Mouse (Mus musculus) MEL (cell line): Measurements from ENCODE around the gene Ppib. TPM values are rescaled to one million over a fixed set of nuclear protein-coding genes. Genes with fewer than 3 reads are reported as not detected.
A peak's percentile ranks its signal among the peaks of the same experiment; 100 is the strongest.

ENCODE experiments used
- DNase-seq: peaks from one replicate; pipeline ENCODE4 v3.0.0; 2011; ENCODE audit warnings: low read depth, low spot score
- H3K27ac ChIP-seq: 2 replicates; pipeline ENCODE4 v1.5.1; 2012; ENCODE audit warnings: low read depth, mild to moderate bottlenecking, control low read depth, low read length, moderate library complexity; ENCODE audit not compliant: control insufficient read depth
- H3K27me3 ChIP-seq, 2 experiments: fragments of 150-350 bp in 1 of 2; sonication (generic) in 1 of 2; 2 replicates each; pipeline ENCODE4 v1.6.1; 2012; ENCODE audit warnings: low read length in 2 of 2, mild to moderate bottlenecking in 2 of 2, improper control_type of control experiment in 1 of 2, moderate library complexity in 1 of 2; ENCODE audit not compliant: insufficient read depth in 2 of 2, control insufficient read depth in 1 of 2
- H3K36me3 ChIP-seq, 2 experiments: 2 replicates each; pipeline ENCODE4 v1.6.1; 2012 to 2014; ENCODE audit warnings: low read length in 2 of 2, improper control_type of control experiment in 1 of 2, inconsistent platforms in 1 of 2, mild to moderate bottlenecking in 1 of 2; ENCODE audit not compliant: insufficient read depth in 2 of 2, control insufficient read depth in 1 of 2
- H3K4me1 ChIP-seq, 2 experiments: fragments of 150-350 bp in 1 of 2; sonication (generic) in 1 of 2; 2 replicates each; pipeline ENCODE4 v1.6.1; 2012; ENCODE audit warnings: low read length in 2 of 2, improper control_type of control experiment in 1 of 2, mild to moderate bottlenecking in 1 of 2; ENCODE audit not compliant: insufficient read depth in 2 of 2, control insufficient read depth in 1 of 2
- H3K4me3 ChIP-seq, 2 experiments: fragments of 150-350 bp in 1 of 2; sonication (generic) in 1 of 2; 2 replicates each; pipeline ENCODE4 v1.5.1; 2012; ENCODE audit warnings: low read depth in 2 of 2, low read length in 2 of 2, mild to moderate bottlenecking in 2 of 2, moderate library complexity in 2 of 2, control low read depth in 1 of 2, improper control_type of control experiment in 1 of 2; ENCODE audit not compliant: control insufficient read depth in 1 of 2, insufficient read depth in 1 of 2
- H3K79me2 ChIP-seq: 2 replicates; pipeline ENCODE4 v1.6.1; 2012; ENCODE audit warnings: mild to moderate bottlenecking, low read length, moderate library complexity; ENCODE audit not compliant: control insufficient read depth, poor library complexity, insufficient read depth
- H3K9ac ChIP-seq: 2 replicates; pipeline ENCODE4 v1.6.1; 2012; ENCODE audit warnings: low read depth, mild to moderate bottlenecking, control low read depth, low read length, moderate library complexity; ENCODE audit not compliant: control insufficient read depth, poor library complexity, severe bottlenecking
- H3K9me3 ChIP-seq: fragments of 150-350 bp; sonication (generic); replicated peaks from 2 replicates; pipeline ENCODE4 v1.6.1; 2012; ENCODE audit warnings: mild to moderate bottlenecking, low read length, improper control_type of control experiment, moderate library complexity; ENCODE audit not compliant: insufficient read depth
- CTCF ChIP-seq, 3 experiments: IDR thresholded peaks in 2 of 3; conservative IDR thresholded peaks in 1 of 3; 2 replicates each; pipeline ENCODE4 v1.5.1; 2011 to 2012; ENCODE audit warnings: low read length in 3 of 3, low read depth in 2 of 3, mild to moderate bottlenecking in 2 of 3, improper control_type of control experiment in 1 of 3, inconsistent platforms in 1 of 3, mixed read lengths in 1 of 3, moderate library complexity in 1 of 3; ENCODE audit not compliant: control insufficient read depth in 1 of 3, insufficient read depth in 1 of 3, poor library complexity in 1 of 3, severe bottlenecking in 1 of 3
- ETS1 ChIP-seq: IDR thresholded peaks from 2 replicates; pipeline ENCODE4 v1.6.1; 2012; ENCODE audit warnings: low read depth, mild to moderate bottlenecking, inconsistent platforms, low read length, improper control_type of control experiment, moderate library complexity
- GATA1 ChIP-seq: IDR thresholded peaks from 2 replicates; pipeline ENCODE4 v1.6.1; 2011; ENCODE audit warnings: low read depth, low read length, improper control_type of control experiment
- MXI1 ChIP-seq: IDR thresholded peaks from 2 replicates; pipeline ENCODE4 v1.6.1; 2011; ENCODE audit warnings: mild to moderate bottlenecking, low read depth, low read length, improper control_type of control experiment
- MYB ChIP-seq: IDR thresholded peaks from 2 replicates; pipeline ENCODE4 v1.6.1; 2011; ENCODE audit warnings: mild to moderate bottlenecking, low read depth, low read length, improper control_type of control experiment
- NELFE ChIP-seq: IDR thresholded peaks from 2 replicates; pipeline ENCODE4 v1.6.1; 2011; ENCODE audit warnings: low read depth, low read length, improper control_type of control experiment
- RAD21 ChIP-seq: IDR thresholded peaks from 2 replicates; pipeline ENCODE4 v1.6.1; 2011; ENCODE audit warnings: mild to moderate bottlenecking, low read depth, low read length, improper control_type of control experiment
- RCOR1 ChIP-seq: IDR thresholded peaks from 2 replicates; pipeline ENCODE4 v1.6.1; 2012; ENCODE audit warnings: low read depth, mild to moderate bottlenecking, inconsistent platforms, low read length, improper control_type of control experiment
- SIN3A ChIP-seq: IDR thresholded peaks from 2 replicates; pipeline ENCODE4 v1.6.1; 2012; ENCODE audit warnings: low read length, improper control_type of control experiment, inconsistent platforms
- SMC3 ChIP-seq: IDR thresholded peaks from 2 replicates; pipeline ENCODE4 v1.6.1; 2011; ENCODE audit warnings: low read depth, low read length, improper control_type of control experiment
- TAL1 ChIP-seq: IDR thresholded peaks from 2 replicates; pipeline ENCODE4 v1.6.1; 2012; ENCODE audit warnings: mild to moderate bottlenecking, inconsistent platforms, low read length, moderate library complexity, mixed read lengths
- TCF12 ChIP-seq: IDR thresholded peaks from 2 replicates; pipeline ENCODE4 v1.6.1; 2014; ENCODE audit warnings: low read depth, mild to moderate bottlenecking, inconsistent platforms, low read length, improper control_type of control experiment, moderate library complexity
- ZKSCAN1 ChIP-seq: IDR thresholded peaks from 2 replicates; pipeline ENCODE4 v1.6.1; 2012; ENCODE audit warnings: low read depth, mild to moderate bottlenecking, inconsistent platforms, low read length, improper control_type of control experiment, moderate library complexity
- ZNF384 ChIP-seq: IDR thresholded peaks from 2 replicates; pipeline ENCODE4 v1.6.1; 2012; ENCODE audit warnings: low read depth, mild to moderate bottlenecking, inconsistent platforms, low read length, improper control_type of control experiment
- polyA plus RNA-seq, 2 experiments: library from polyadenylated mRNA; stranded (reverse) in 1 of 2; unstranded in 1 of 2; fragments of >175 nt in 1 of 2; fragments of >200 nt in 1 of 2; gene quantifications; 2 replicates each; pipeline versions ENCODE4 v1.2.1 to v1.2.4; 2012; ENCODE audit warnings: low replicate concordance in 2 of 2, low read depth in 1 of 2; ENCODE audit not compliant: insufficient read length in 2 of 2, insufficient read depth in 1 of 2, missing spikeins in 1 of 2
- total RNA-seq: library from RNA; depleted of rRNA; stranded (reverse); fragments of 300-350 nt; gene quantifications from 2 replicates; pipeline ENCODE4 v1.2.3, GENCODE M21; 2012

The Ppib gene
- total and polyA plus RNA-seq, 3 experiments: 291 to 413 TPM; not detected in 1

GRCm38 (mm10) chr9:66043241-66043640, 16.8 kb upstream of the Ppib start:
- Histone ChIP-seq H3K27me3 (no peaks in the 10 kb centered on the region), H3K9me3 (no peaks in the 10 kb centered on the region), H3K79me2 (no peaks in the 10 kb centered on the region), H3K4me1 (no peaks in the 10 kb centered on the region)
- TF ChIP-seq MXI1: no peak
- no peak for TF ChIP-seq MYB
- no peak for TF ChIP-seq ETS1
- TF ChIP-seq TCF12: no peak
- no peak for TF ChIP-seq ZKSCAN1
- TF ChIP-seq NELFE: no peak
- TF ChIP-seq, all 39 proteins: peak for 0
- Histone ChIP-seq H3K9ac (no peak overlapping the region), H3K4me3 (no peak overlapping the region), H3K36me3 (peaks cover 0 to 2% of the 10 kb centered on the region in 2 experiments; a peak in 1 of 4 replicates), H3K27ac (no peak overlapping the region)
- no peak for DNase-seq

- Histone ChIP-seq H3K9ac (no peak overlapping the region), H3K27ac (no peak overlapping the region), H3K9me3 (no peaks in the 10 kb centered on the region), H3K27me3 (no peaks in the 10 kb centered on the region), H3K4me1 (peaks cover 4 to 14% of the 10 kb centered on the region in 2 experiments), H3K79me2 (no peaks in the 10 kb centered on the region), H3K4me3 (no peak overlapping the region), H3K36me3 (peaks cover 0 to 16% of the 10 kb centered on the region in 2 experiments; a peak in 2 of 4 replicates)
- TF ChIP-seq SIN3A: no peak
- no peak for TF ChIP-seq GATA1
- peak; percentile 36 for TF ChIP-seq SMC3
- TF ChIP-seq MYB: no peak
- peak; percentile 93 for TF ChIP-seq ZNF384
- TF ChIP-seq CTCF (IDR thresholded peaks at IDR 0.05 in 2 of 3, conservative IDR thresholded peaks at IDR 0.05 in 1 of 3; ENCODE audit: control insufficient read depth in 1 of 3, insufficient read depth in 1 of 3, low read depth in 2 of 3, low read length in 3 of 3, poor library complexity in 1 of 3, severe bottlenecking in 1 of 3): peak in 2 of 3 experiments; percentile 13 to 39; a peak in 2 of 6 replicates
- no peak for TF ChIP-seq MXI1
- TF ChIP-seq RAD21: peak; percentile 22
- no peak for TF ChIP-seq TAL1
- peak; percentile 28 for DNase-seq
These were observed 10.0 kb upstream of the Ppib start for GRCm38 (mm10) chr9:66049931-66050601.

DNA sequence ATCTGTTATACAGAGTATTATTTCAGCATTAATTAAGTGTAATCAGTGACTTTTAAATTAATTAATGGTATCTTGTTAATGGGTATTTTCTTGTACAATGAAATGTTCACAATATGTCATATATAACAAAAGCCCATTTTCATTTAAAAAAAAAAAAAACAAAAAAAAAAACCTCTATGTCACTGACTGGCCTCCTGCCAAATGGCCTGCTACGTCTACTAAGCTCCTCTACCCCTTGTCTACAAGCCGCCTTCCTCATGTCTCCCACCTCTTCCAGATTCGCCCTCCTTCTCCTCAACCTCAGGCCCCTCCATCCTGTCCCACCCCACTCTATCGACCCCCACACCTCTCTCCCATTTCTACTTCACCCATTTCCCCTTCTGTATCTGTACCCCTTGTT, 8.5 kb upstream of the Ppib start:
- Histone ChIP-seq H3K36me3 (peaks cover 0 to 16% of the 10 kb centered on the region in 2 experiments; a peak in 2 of 4 replicates), H3K27me3 (no peaks in the 10 kb centered on the region), H3K27ac (peak overlapping the region; percentile 50), H3K9ac (peak overlapping the region; percentile 24), H3K9me3 (no peaks in the 10 kb centered on the region), H3K4me1 (peaks cover 4 to 14% of the 10 kb centered on the region in 2 experiments), H3K79me2 (no peaks in the 10 kb centered on the region), H3K4me3 (no peak overlapping the region)
- TF ChIP-seq ZNF384 (peak; percentile 96), RCOR1 (no peak)
- peak; percentile 66 for DNase-seq
